10 mouse cellular contexts compared by ENCODE assay signal in the genomic region with DNA sequence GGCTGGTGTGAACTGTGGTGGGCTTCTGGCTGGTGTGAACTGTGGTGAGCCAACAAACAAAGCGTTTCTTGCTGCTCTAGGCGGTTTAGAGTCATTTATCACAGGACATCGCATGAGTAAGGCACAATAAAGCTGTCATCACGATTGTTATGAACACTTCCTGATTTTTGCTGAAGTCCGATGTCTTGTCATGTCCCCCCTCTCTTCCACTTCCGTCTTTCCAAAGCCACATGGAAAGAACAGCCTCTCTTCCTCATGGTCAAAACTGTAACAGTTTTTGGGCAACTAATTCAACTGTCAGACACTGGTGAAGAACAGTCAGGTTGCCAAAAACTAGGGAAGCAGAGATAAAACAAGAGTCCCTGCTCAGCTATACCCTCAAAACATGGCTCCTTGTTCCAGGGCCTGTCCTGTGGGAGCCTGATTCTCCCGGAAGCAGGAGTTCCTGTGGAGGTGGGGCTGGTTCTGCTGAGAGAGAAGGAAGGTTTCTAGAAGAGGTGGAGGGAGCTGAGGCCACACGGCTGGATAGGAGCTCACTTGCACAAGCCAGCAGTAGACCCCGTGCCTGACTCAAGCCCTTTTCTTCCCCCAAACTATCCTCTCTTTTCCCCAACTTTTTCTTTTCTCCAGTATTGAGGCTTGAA. TPM values are rescaled to one million over a fixed set of nuclear protein-coding genes. Genes with fewer than 3 reads are reported as not detected.
DNase-seq lines count a peak whose midpoint lies in the region; ATAC-seq and TF ChIP-seq lines count a peak whose summit lies in the region.
"Had no signal": no experiment of that assay in that cellular context is flagged by ENCODE, and none has a peak within 500 bp of the region (broad histone marks: within the 10 kb centered on the region; RNA-seq: fewer than 3 reads in every experiment).

No protein-coding gene starts in this region.

- 0 out of 2 replicates have a peak overlapping the region, but pooled peaks have one; percentile 26 for H3K27ac ChIP-seq in hindbrain, embryonic 14.5 days
- no peak overlapping the region for H3K27ac ChIP-seq in hindbrain, embryonic 11.5 days (ENCODE audit: low read depth, low read length)
- H3K27ac ChIP-seq in bone marrow macrophage, adult 2 months (ENCODE audit: insufficient read depth, low read depth, low read length) = peak overlapping the region; percentile 98
- peak overlapping the region; percentile 78 for H3K27ac ChIP-seq in intestine, embryonic 14.5 days (ENCODE audit: low read depth)

- no peak for TF ChIP-seq POLR2A in bone marrow macrophage, adult 2 months (IDR thresholded peaks at IDR 0.05; ENCODE audit: borderline replicate concordance, low read depth, low read length)

- no peaks in the 10 kb centered on the region for H3K27me3 ChIP-seq in hindbrain, embryonic 14.5 days (ENCODE audit: control insufficient read depth, insufficient read depth, low read length)
- no peaks in the 10 kb centered on the region for H3K27me3 ChIP-seq in hindbrain, embryonic 11.5 days (ENCODE audit: control insufficient read depth, insufficient read depth, low read length)
- H3K27me3 ChIP-seq in intestine, embryonic 14.5 days (replicated peaks; ENCODE audit: control insufficient read depth, insufficient read depth, low read length) = no peaks in the 10 kb centered on the region
- H3K27me3 ChIP-seq: Patski had no signal

- no peak overlapping the region for H3K9ac ChIP-seq in hindbrain, embryonic 14.5 days
- no peak overlapping the region for H3K9ac ChIP-seq in hindbrain, embryonic 11.5 days (ENCODE audit: low read depth, low read length)
- H3K9ac ChIP-seq in intestine, embryonic 14.5 days (ENCODE audit: low read length) = no peak overlapping the region

- ATAC-seq in hindbrain, embryonic 14.5 days (ENCODE audit: low FRiP score) = no peak
- no peak for ATAC-seq in hindbrain, embryonic 11.5 days (ENCODE audit: low FRiP score)
- ATAC-seq in intestine, embryonic 14.5 days (replicated peaks; ENCODE audit: low FRiP score, low TSS enrichment, low read depth) = no peak
- peak; percentile 79 for ATAC-seq in megakaryocyte, adult 5-6 weeks (ENCODE audit: poor library complexity, severe bottlenecking)
- no peak for ATAC-seq in frontal cortex, adult (ENCODE audit: low TSS enrichment)
- ATAC-seq in erythroblast, adult 5-6 weeks (replicated peaks; ENCODE audit: low FRiP score, poor library complexity, severe bottlenecking) = no peak
- ATAC-seq: Patski had no signal

- 80% methylated on average over 9 of the region's 9 CpGs for WGBS in hindbrain, embryonic 14.5 days
- 81% methylated on average over 9 of the region's 9 CpGs for WGBS in hindbrain, embryonic 11.5 days
- WGBS in intestine, embryonic 14.5 days = 57% methylated on average over 9 of the region's 9 CpGs

- H3K4me2 ChIP-seq in hindbrain, embryonic 14.5 days (replicated peaks) = no peak overlapping the region
- H3K4me2 ChIP-seq in hindbrain, embryonic 11.5 days (replicated peaks; ENCODE audit: low read depth, low read length) = no peak overlapping the region
- no peak overlapping the region for H3K4me2 ChIP-seq in intestine, embryonic 14.5 days (ENCODE audit: low read length)

- H3K4me3 ChIP-seq in hindbrain, embryonic 14.5 days (replicated peaks; ENCODE audit: low read length) = no peak overlapping the region
- no peak overlapping the region for H3K4me3 ChIP-seq in hindbrain, embryonic 11.5 days (ENCODE audit: low read depth, low read length)
- peak overlapping the region; percentile 10 for H3K4me3 ChIP-seq in bone marrow macrophage, adult 2 months (ENCODE audit: insufficient read depth, low read length)
- no peak overlapping the region for H3K4me3 ChIP-seq in intestine, embryonic 14.5 days (ENCODE audit: low read depth, low read length)

- peaks cover 14% of the 10 kb centered on the region for H3K4me1 ChIP-seq in hindbrain, embryonic 14.5 days (replicated peaks; ENCODE audit: control insufficient read depth, insufficient read depth, low read length)
- H3K4me1 ChIP-seq in hindbrain, embryonic 11.5 days (replicated peaks; ENCODE audit: control insufficient read depth, insufficient read depth, low read length) = peaks cover 6% of the 10 kb centered on the region
- H3K4me1 ChIP-seq in bone marrow macrophage, adult 2 months (ENCODE audit: control insufficient read depth, insufficient read depth, low read length) = peaks cover 34% of the 10 kb centered on the region
- peaks cover 12% of the 10 kb centered on the region for H3K4me1 ChIP-seq in intestine, embryonic 14.5 days (replicated peaks; ENCODE audit: control insufficient read depth, insufficient read depth, low read length)

- no peaks in the 10 kb centered on the region for H3K9me3 ChIP-seq in hindbrain, embryonic 14.5 days (ENCODE audit: control insufficient read depth, low read length)
- H3K9me3 ChIP-seq in hindbrain, embryonic 11.5 days (ENCODE audit: control insufficient read depth, low read length) = no peaks in the 10 kb centered on the region
- no peaks in the 10 kb centered on the region for H3K9me3 ChIP-seq in intestine, embryonic 14.5 days (ENCODE audit: control insufficient read depth, low read length)

- no peak for DNase-seq in hindbrain, embryonic 14.5 days (ENCODE audit: low spot score)
- DNase-seq in hindbrain, embryonic 11.5 days (ENCODE audit: low spot score) = no peak
- DNase-seq in intestine, embryonic 14.5 days (ENCODE audit: low spot score) = no peak
- DNase-seq in frontal cortex, postnatal 14 days (ENCODE audit: low spot score in 2 of 2) = no peak
- DNase-seq: cerebellum, adult 9-10 months had no signal

- no peak for TF ChIP-seq CTCF in bone marrow macrophage, adult 2 months (IDR thresholded peaks at IDR 0.05; ENCODE audit: low read depth, low read length)

- no peaks in the 10 kb centered on the region for H3K36me3 ChIP-seq in hindbrain, embryonic 14.5 days (replicated peaks; ENCODE audit: control insufficient read depth, insufficient read depth)
- no peaks in the 10 kb centered on the region for H3K36me3 ChIP-seq in hindbrain, embryonic 11.5 days (ENCODE audit: control insufficient read depth, insufficient read depth, low read length)
- no peaks in the 10 kb centered on the region for H3K36me3 ChIP-seq in intestine, embryonic 14.5 days (ENCODE audit: control insufficient read depth, insufficient read depth, low read length)

RNA-seq across cellular contexts. Expression of a gene that starts 9.1 kb away (rescaled TPM):
- not detected in 2 replicates for polyA plus RNA-seq in hindbrain, embryonic 14.5 days (2014; fragmentation: Nextera tagmentation; extraction: Ambion mirVana)
- not detected in 2 replicates for polyA plus RNA-seq in hindbrain, embryonic 11.5 days (2014; fragmentation: Nextera tagmentation; extraction: Ambion mirVana)
- polyA plus RNA-seq in bone marrow macrophage, adult 2 months (2012; ENCODE audit: insufficient read depth, insufficient read length, missing spikeins) = not detected in 2 replicates
- not detected in 2 replicates for polyA plus RNA-seq in intestine, embryonic 14.5 days (2014; fragmentation: Nextera tagmentation; extraction: Ambion mirVana)
- total RNA-seq in megakaryocyte, adult 5-6 weeks (2015) = not detected in 2 replicates
- not detected in 2 replicates for total RNA-seq in megakaryocyte, adult 5-6 weeks (2017)
- total RNA-seq in erythroblast, adult 5-6 weeks (2015; ENCODE audit: low replicate concordance) = not detected in 2 replicates
- not detected in 2 replicates for total RNA-seq in erythroblast, adult 5-6 weeks (2017; ENCODE audit: low replicate concordance)
- polyA plus RNA-seq: Patski had no signal

RNA-seq across cellular contexts. Expression of a gene that starts 33.7 kb away (rescaled TPM):
- 11.7 and 12.7 TPM in 2 replicates for polyA plus RNA-seq in hindbrain, embryonic 14.5 days (2014; fragmentation: Nextera tagmentation; extraction: Ambion mirVana)
- polyA plus RNA-seq in hindbrain, embryonic 11.5 days (2014; fragmentation: Nextera tagmentation; extraction: Ambion mirVana) = 10.1 and 14.9 TPM in 2 replicates
- 19.7 and 19.9 TPM in 2 replicates for polyA plus RNA-seq in bone marrow macrophage, adult 2 months (2012; ENCODE audit: insufficient read depth, insufficient read length, missing spikeins)
- polyA plus RNA-seq in intestine, embryonic 14.5 days (2014; fragmentation: Nextera tagmentation; extraction: Ambion mirVana) = 10.0 and 10.9 TPM in 2 replicates
- total RNA-seq in megakaryocyte, adult 5-6 weeks (2015) = 16.5 and 18.7 TPM in 2 replicates
- 9.9 and 15.7 TPM in 2 replicates for total RNA-seq in megakaryocyte, adult 5-6 weeks (2017)
- total RNA-seq in erythroblast, adult 5-6 weeks (2015; ENCODE audit: low replicate concordance) = 2.7 and 7.1 TPM in 2 replicates
- 2.1 and 2.5 TPM in 2 replicates for total RNA-seq in erythroblast, adult 5-6 weeks (2017; ENCODE audit: low replicate concordance)

RNA-seq across cellular contexts. Expression of a gene that starts 51.3 kb away (rescaled TPM):
- polyA plus RNA-seq in hindbrain, embryonic 14.5 days (2014; fragmentation: Nextera tagmentation; extraction: Ambion mirVana) = 583 and 597 TPM in 2 replicates
- 469 and 501 TPM in 2 replicates for polyA plus RNA-seq in hindbrain, embryonic 11.5 days (2014; fragmentation: Nextera tagmentation; extraction: Ambion mirVana)
- polyA plus RNA-seq in bone marrow macrophage, adult 2 months (2012; ENCODE audit: insufficient read depth, insufficient read length, missing spikeins) = 181 and 218 TPM in 2 replicates
- polyA plus RNA-seq in intestine, embryonic 14.5 days (2014; fragmentation: Nextera tagmentation; extraction: Ambion mirVana) = 282 and 315 TPM in 2 replicates
- 246 and 264 TPM in 2 replicates for total RNA-seq in megakaryocyte, adult 5-6 weeks (2015)
- total RNA-seq in megakaryocyte, adult 5-6 weeks (2017) = 158 and 170 TPM in 2 replicates
- total RNA-seq in erythroblast, adult 5-6 weeks (2015; ENCODE audit: low replicate concordance) = 41.7 and 48.3 TPM in 2 replicates
- 31.8 and 41.7 TPM in 2 replicates for total RNA-seq in erythroblast, adult 5-6 weeks (2017; ENCODE audit: low replicate concordance)
